Mouse (Mus musculus) embryonic facial prominence, embryonic 15.5 days (tissue): ENCODE data around the gene Tomm40l. TPM values are rescaled to one million over a fixed set of nuclear protein-coding genes. Genes with fewer than 3 reads are reported as not detected.

ENCODE experiments used
- ATAC-seq: fragments of 200-750 bp; cut with Nextera tagmentation; 2 replicates; pipeline ENCODE4 v1.8.0; 2017; ENCODE audit warnings: low read depth, moderate TSS enrichment; ENCODE audit not compliant: insufficient number of reproducible peaks, low FRiP score, low TSS enrichment
- H3K27ac ChIP-seq: fragments of 300-500 bp; sonication (generic); replicated peaks from 2 replicates; pipeline ENCODE4 v1.5.1; 2015; ENCODE audit warnings: mild to moderate bottlenecking, inconsistent platforms
- H3K27me3 ChIP-seq: fragments of 300-500 bp; sonication (generic); 2 replicates; pipeline ENCODE4 v1.6.1; 2015; ENCODE audit warnings: inconsistent platforms
- H3K36me3 ChIP-seq: fragments of 300-500 bp; sonication (generic); 2 replicates; pipeline ENCODE4 v1.6.1; 2015; ENCODE audit warnings: mild to moderate bottlenecking, inconsistent platforms
- H3K4me1 ChIP-seq: fragments of 300-500 bp; sonication (generic); 2 replicates; pipeline ENCODE4 v1.6.1; 2015; ENCODE audit warnings: inconsistent platforms
- H3K4me2 ChIP-seq: fragments of 300-500 bp; sonication (generic); replicated peaks from 2 replicates; pipeline ENCODE4 v1.6.1; 2015; ENCODE audit warnings: mild to moderate bottlenecking, inconsistent platforms
- H3K4me3 ChIP-seq: fragments of 300-500 bp; sonication (generic); replicated peaks from 2 replicates; pipeline ENCODE4 v1.5.1; 2015; ENCODE audit warnings: mild to moderate bottlenecking, inconsistent platforms
- H3K9ac ChIP-seq: fragments of 300-500 bp; sonication (generic); 2 replicates; pipeline ENCODE4 v1.6.1; 2015; ENCODE audit warnings: inconsistent platforms
- H3K9me3 ChIP-seq: fragments of 300-500 bp; sonication (generic); replicated peaks from 2 replicates; pipeline ENCODE4 v1.6.1; 2016; ENCODE audit warnings: inconsistent platforms
- WGBS: fragments of 180-500 bp; shearing (Covaris S2); methylation state at CpG from one replicate; pipeline ENCODE4 v1.1.7; 2015; 5-methylcytosine and 5-hydroxymethylcytosine counted together
- polyA plus RNA-seq: library from polyadenylated mRNA; unstranded; fragments of >200 nt; fragmentation: Nextera tagmentation; extraction: Ambion mirVana; gene quantifications from 2 replicates; pipeline ENCODE4 v1.2.1, GENCODE M21; 2015

The Tomm40l gene
- polyA plus RNA-seq, 1 experiment from 2014 or later: 30.0 TPM

- H3K9me3 ChIP-seq: no peaks in the 10 kb centered on the region
- H3K4me1 ChIP-seq: peaks cover 12% of the 10 kb centered on the region
- H3K36me3 ChIP-seq: peaks cover 11% of the 10 kb centered on the region; the same call in 1 of the 2 replicates
- H3K4me3 ChIP-seq: peak overlapping the region; percentile 72
- H3K4me2 ChIP-seq: peak overlapping the region; percentile 86
- WGBS: 82% methylated on average over 6 of the region's 6 CpGs
- H3K9ac ChIP-seq: no peak overlapping the region
- no peaks in the 10 kb centered on the region for H3K27me3 ChIP-seq
- peak overlapping the region; percentile 94 for H3K27ac ChIP-seq
- ATAC-seq: no peak
These were observed 854 bp upstream of the Tomm40l start for GRCm38 (mm10) chr1:171223168-171223567.

GRCm38 (mm10) chr1:171221281-171222193 lies 777 bp downstream of the Tomm40l start:
- WGBS: 6% methylated on average over 22 of the region's 22 CpGs

DNA sequence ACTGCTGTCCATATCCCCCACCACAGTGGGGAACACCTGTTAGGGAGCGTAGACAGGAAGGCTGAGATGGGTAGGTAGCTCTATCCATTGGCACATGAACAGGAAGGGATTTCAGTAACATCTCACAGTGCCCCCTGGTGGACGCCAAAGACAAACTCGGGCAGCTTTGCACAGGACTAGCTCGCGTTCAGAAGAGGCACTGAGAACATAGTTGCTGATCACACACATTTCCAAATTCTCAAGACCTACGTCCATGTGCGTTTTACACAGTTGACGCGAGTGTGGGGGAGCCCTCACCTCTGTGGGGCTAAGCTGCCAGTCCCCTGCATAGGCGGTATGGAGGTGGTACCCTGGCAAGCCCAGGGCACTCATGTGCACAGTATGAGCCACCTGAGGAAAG lies 1.4 kb downstream of the Tomm40l start:
- H3K4me2 ChIP-seq: peak overlapping the region; percentile 86
- H3K4me1 ChIP-seq: peaks cover 12% of the 10 kb centered on the region
- H3K9ac ChIP-seq: no peak overlapping the region
- no peaks in the 10 kb centered on the region for H3K27me3 ChIP-seq
- no peak for ATAC-seq
- H3K9me3 ChIP-seq: no peaks in the 10 kb centered on the region
- WGBS: 4% methylated on average over 10 of the region's 10 CpGs
- no peak overlapping the region for H3K27ac ChIP-seq
- H3K36me3 ChIP-seq: peaks cover 14% of the 10 kb centered on the region; the same call in 1 of the 2 replicates
- peak overlapping the region; percentile 72; the same call in 1 of the 2 replicates for H3K4me3 ChIP-seq

More at GRCm38 (mm10) chr1:171221281-171222193, 777 bp downstream of the Tomm40l start:
- Histone ChIP-seq H3K4me1 (peaks cover 12% of the 10 kb centered on the region), H3K4me3 (peak overlapping the region; percentile 72), H3K9ac (peak overlapping the region; percentile 31), H3K27ac (no peak overlapping the region), H3K27me3 (no peaks in the 10 kb centered on the region), H3K9me3 (no peaks in the 10 kb centered on the region), H3K4me2 (peak overlapping the region; percentile 86), H3K36me3 (peaks cover 14% of the 10 kb centered on the region; the same call in 1 of the 2 replicates)
- no peak for ATAC-seq

DNA sequence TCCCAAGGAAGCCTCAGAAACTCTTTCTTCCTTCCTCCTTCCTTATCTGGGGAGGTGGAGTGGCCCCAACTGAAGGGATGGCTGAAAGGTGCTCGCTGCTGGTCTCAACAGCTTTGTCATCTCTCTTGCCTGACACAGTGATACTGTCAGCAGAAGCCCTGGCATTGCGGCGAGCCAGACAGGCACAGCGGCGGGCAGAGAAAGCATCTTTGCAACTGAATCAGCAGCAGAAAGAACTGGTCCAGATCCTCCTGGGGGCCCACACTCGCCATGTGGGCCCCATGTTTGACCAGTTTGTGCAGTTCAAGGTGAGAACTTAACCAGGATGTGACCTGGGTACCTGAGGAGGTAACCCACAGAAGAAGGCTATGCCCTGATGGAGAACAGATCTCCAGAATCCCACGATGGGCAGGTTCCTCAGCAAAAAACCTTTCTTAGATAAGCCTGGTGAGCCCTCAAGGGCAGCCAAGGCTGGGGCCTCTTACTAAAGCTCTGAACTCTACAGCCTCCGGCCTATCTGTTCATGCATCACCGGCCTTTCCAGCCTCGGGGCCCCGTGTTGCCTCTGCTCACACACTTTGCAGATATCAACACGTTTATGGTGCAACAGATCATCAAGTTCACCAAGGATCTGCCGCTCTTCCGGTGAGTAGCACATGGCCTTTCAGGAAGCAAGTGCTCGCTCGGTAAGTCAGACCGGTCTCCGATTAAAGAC lies 5.9 kb downstream of the Tomm40l start:
- Histone ChIP-seq H3K9ac (no peak overlapping the region), H3K27me3 (no peaks in the 10 kb centered on the region), H3K36me3 (peaks cover 14% of the 10 kb centered on the region; the same call in 1 of the 2 replicates), H3K27ac (no peak overlapping the region), H3K9me3 (no peaks in the 10 kb centered on the region), H3K4me3 (no peak overlapping the region), H3K4me2 (no peak overlapping the region), H3K4me1 (peaks cover 6% of the 10 kb centered on the region)
- ATAC-seq: no peak
- 86% methylated on average over 18 of the region's 18 CpGs for WGBS

GRCm38 (mm10) chr1:171213801-171214496 lies 8.4 kb downstream of the Tomm40l start, which contains the start of gene Nr1i3:
Nr1i3 (plus strand) TSS chr1:171213970.
- no peak within 1 kb of the TSS for H3K9ac ChIP-seq
- no peak within 1 kb of the TSS for H3K4me2 ChIP-seq
- H3K27ac ChIP-seq: no peak within 1 kb of the TSS
- H3K36me3 ChIP-seq: peaks cover 5% of the 10 kb centered on the region; the same call in 1 of the 2 replicates
- no peak within 1 kb of the TSS for H3K4me3 ChIP-seq
- 71% methylated on average over 10 of the region's 10 CpGs for WGBS
- no peak for ATAC-seq
- no peaks in the 10 kb centered on the region for H3K27me3 ChIP-seq
- H3K9me3 ChIP-seq: no peaks in the 10 kb centered on the region
- no peaks in the 10 kb centered on the region for H3K4me1 ChIP-seq

DNA sequence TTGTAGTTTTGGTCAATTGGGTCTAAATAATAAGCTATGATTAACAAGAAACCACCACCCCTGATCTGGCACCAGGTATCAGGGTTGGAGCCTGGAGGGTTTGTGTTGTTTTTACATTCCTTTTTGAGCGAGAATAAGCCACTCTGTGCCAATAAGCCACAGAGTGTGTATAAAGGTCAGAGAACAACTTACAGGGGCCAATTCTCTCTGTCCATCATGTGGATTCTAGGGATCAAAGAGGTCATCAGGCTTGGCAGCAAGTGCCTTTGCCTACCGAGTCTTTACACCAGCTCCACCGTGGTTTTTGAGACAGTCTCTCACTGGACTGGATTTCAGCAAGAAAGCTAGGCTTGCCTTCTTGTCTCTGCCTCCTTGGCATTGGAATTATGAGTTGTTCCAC lies 9.5 kb downstream of the Tomm40l start:
- WGBS: 39% methylated on average over 3 of the region's 3 CpGs

GRCm38 (mm10) chr1:171209409-171209808 lies 12.9 kb downstream of the Tomm40l start:
- no peak for ATAC-seq
- no peak overlapping the region for H3K4me3 ChIP-seq
- no peaks in the 10 kb centered on the region for H3K36me3 ChIP-seq
- no peaks in the 10 kb centered on the region for H3K4me1 ChIP-seq
- H3K27me3 ChIP-seq: no peaks in the 10 kb centered on the region
- no peak overlapping the region for H3K27ac ChIP-seq
- H3K9ac ChIP-seq: no peak overlapping the region
- no peak overlapping the region for H3K4me2 ChIP-seq
- WGBS: 11% methylated on average over 4 of the region's 4 CpGs
- no peaks in the 10 kb centered on the region for H3K9me3 ChIP-seq

More for the DNA sequence above, 9.5 kb downstream of the Tomm40l start:
- Histone ChIP-seq H3K4me3 (no peak overlapping the region), H3K4me1 (no peaks in the 10 kb centered on the region), H3K4me2 (no peak overlapping the region), H3K27ac (no peak overlapping the region), H3K9me3 (no peaks in the 10 kb centered on the region), H3K9ac (no peak overlapping the region), H3K27me3 (no peaks in the 10 kb centered on the region), H3K36me3 (no peaks in the 10 kb centered on the region)
- ATAC-seq: no peak

DNA sequence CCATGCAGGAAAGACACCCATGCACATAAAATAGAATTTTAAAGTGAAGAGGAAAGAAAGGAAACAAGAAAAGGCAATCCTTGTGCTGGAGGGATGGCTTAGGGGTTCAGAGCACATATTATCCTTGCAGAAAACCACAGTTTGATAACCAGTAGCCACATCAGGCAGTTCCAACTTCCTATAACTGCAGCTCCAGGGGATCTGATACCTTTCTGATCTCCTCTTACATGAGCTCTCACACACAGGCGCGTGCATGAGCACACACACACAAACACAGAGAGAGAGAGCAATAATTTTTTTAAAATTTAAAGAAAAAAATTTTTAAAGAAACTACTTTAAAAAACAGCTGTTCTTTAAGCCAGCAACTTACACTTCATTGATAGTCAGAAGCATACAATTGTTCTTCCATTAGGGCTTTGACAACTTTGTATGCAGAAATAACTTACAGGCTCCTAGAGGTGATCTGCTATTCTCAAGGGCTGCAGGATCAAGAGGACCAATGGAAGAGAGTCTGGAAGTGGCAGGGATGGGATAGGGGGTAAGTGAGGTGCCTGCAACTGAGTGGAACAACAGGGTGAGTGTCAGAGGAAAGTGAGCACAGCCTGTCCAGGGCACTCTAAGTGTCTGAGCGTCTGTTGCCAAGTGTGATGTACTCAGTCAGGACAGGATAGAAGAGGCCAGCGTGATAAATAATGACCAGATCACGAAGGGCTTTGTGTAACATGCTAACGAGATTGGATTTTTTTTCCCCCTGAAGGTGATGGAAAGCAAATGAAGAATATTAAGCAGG lies 16.4 kb downstream of the Tomm40l start:
- no peaks in the 10 kb centered on the region for H3K27me3 ChIP-seq
- H3K9ac ChIP-seq: no peak overlapping the region
- H3K9me3 ChIP-seq: no peaks in the 10 kb centered on the region
- H3K4me1 ChIP-seq: no peaks in the 10 kb centered on the region
- H3K36me3 ChIP-seq: no peaks in the 10 kb centered on the region
- no peak overlapping the region for H3K4me3 ChIP-seq
- no peak overlapping the region for H3K27ac ChIP-seq
- H3K4me2 ChIP-seq: no peak overlapping the region
- ATAC-seq: no peak
- WGBS: 71% methylated on average over 6 of the region's 6 CpGs

DNA sequence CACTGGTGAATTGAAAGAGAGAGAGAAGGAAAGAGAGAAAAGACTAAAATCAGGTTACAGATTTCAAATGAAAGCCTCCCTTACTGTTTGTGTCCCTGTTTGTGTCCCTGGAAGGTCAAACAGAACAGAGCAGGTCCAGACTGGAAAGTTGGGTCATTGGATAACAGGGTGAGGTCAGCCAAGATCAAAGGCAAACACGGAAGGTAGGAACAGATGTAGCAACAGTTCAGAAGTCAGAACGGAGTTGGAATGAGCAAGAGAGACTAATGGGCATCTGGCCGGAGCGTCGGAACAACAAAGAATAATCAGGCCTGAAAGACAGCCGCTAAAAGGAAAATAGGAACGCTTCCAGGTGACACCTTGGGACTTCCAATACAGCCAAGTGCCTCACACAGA lies 18.1 kb downstream of the Tomm40l start:
- 39% methylated on average over 7 of the region's 7 CpGs for WGBS
- H3K9ac ChIP-seq: no peak overlapping the region
- no peaks in the 10 kb centered on the region for H3K36me3 ChIP-seq
- 0 out of 2 replicates have a peak, but pooled peaks cover 4% of the 10 kb centered on the region for H3K27me3 ChIP-seq
- no peak overlapping the region for H3K4me2 ChIP-seq
- no peaks in the 10 kb centered on the region for H3K9me3 ChIP-seq
- no peak overlapping the region for H3K4me3 ChIP-seq
- ATAC-seq: no peak
- H3K4me1 ChIP-seq: no peaks in the 10 kb centered on the region
- no peak overlapping the region for H3K27ac ChIP-seq

- H3K36me3 ChIP-seq: no peaks in the 10 kb centered on the region
- 46% methylated on average over 11 of the region's 11 CpGs for WGBS
- no peaks in the 10 kb centered on the region for H3K4me1 ChIP-seq
- no peak overlapping the region for H3K27ac ChIP-seq
- no peaks in the 10 kb centered on the region for H3K9me3 ChIP-seq
- H3K9ac ChIP-seq: no peak overlapping the region
- no peak overlapping the region for H3K4me2 ChIP-seq
- H3K4me3 ChIP-seq: no peak overlapping the region
- 0 out of 2 replicates have a peak, but pooled peaks cover 4% of the 10 kb centered on the region for H3K27me3 ChIP-seq
- ATAC-seq: no peak
These were observed 18.7 kb downstream of the Tomm40l start for GRCm38 (mm10) chr1:171203471-171204248.
